Mouse (Mus musculus) left cerebral cortex, postnatal 25 days (tissue): ENCODE measurements around the gene B3gnt8. TPM values are rescaled to one million over a fixed set of nuclear protein-coding genes. Genes with fewer than 3 reads are reported as not detected.
A peak's percentile ranks its signal among the peaks of the same experiment; 100 is the strongest.
"Not testable (repeated sequence)": the region's sequence is repeated elsewhere in the genome, so short reads cannot be mapped to it uniquely, and the experiment has no call there.

Experiments used
- DNase-seq, 2 experiments: peaks; one replicate each; pipeline ENCODE4 v3.0.0; 2022; ENCODE audit warnings: low spot score in 2 of 2, mixed read lengths in 1 of 2
- intact Hi-C: fragments of 180-260 bp; cut with DNase I; formaldehyde crosslinking; loops from one replicate; pipeline ENCODE4 v1.15.1; 2025
- total RNA-seq, 2 experiments: library from RNA; stranded (reverse); gene quantifications; 2 replicates each; pipeline ENCODE4 v1.2.3; 2021

The B3gnt8 gene
- under 1 TPM; 0.34 to 0.82 TPM for total RNA-seq

DNA sequence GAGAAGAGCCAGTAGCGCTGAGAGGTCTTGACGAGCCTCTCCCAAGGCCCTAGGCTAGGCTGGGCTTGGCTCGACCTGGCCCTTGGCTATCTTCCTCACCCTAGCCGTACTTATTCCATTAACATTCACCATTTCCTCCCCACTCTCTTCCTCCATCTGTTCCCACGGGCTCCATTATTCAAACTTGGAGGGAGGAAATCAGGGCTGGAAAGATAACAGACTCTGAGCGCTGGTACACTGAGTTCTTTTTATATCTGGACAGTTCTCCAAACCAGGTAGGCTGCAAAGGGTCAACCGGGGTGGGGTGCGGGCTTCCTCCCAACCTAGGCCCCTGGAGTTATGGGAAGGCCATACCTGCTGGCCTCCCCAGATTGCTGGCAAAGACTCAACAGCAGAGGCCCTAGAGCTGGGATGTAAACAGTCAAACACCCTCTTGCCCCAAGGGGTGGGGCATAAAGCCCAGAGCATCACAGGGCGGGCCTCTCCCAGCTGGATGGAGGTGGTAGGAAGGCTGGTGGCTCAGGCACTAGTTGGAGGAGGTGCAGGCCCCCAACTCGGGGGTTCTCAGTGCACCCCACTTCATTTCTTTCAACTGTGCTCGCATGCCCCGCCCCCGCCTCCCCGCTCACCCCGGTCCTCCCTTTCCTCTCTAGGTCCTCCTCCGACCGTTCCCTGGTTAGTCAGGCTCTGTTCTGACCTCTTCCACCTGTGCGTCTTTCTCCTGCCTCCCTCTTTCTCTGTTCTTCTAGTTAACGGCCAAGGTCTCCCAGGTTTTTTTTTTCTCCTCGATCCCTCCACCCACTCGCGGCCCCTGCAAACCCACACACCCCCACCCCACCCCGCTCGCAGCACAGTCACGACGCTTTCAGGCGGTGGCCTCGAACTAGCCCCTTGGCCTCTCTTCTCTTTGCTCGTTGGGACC lies at the start of gene B3gnt8:
B3gnt8 (plus strand) TSS at position 146 of the 922 bp plus-strand sequence.
- intact Hi-C loops = no loop called here
- no peak for DNase-seq

DNA sequence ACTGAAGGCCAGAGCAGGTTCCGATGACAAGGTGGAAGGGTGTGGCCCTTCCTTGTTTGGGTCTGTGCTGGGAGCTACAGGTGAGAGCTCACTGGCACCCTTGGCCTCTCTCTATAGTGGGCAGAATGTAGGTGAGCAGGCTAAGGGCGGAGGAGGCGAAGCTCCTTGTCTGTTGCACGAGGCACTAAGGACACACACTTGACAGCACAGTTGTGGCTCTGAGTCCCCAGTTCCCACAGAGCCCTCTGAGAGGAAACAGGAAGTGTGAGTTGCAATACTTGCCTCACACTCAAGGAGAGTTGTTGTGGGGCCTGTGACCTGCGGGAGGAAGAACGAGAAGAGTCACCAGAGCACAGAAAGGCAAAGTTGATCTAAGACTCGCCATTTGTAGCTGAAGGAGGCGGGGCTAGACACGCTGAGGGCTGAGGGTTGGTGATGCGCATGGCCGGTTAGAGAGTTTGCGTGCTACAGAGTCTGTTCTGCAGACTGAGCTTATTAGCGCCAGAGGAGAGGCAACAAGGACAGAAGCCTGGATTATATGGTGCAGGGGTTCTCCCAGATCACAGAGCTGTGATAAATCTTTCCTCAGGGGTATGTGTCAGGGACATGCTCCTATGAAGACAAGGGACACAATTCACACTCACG lies 49.5 kb upstream of the B3gnt8 start:
- intact Hi-C loops = loop anchor here (5.0 kb wide), 1 partner anchor 740 kb away; no protein-coding TSS in a partner anchor

DNA sequence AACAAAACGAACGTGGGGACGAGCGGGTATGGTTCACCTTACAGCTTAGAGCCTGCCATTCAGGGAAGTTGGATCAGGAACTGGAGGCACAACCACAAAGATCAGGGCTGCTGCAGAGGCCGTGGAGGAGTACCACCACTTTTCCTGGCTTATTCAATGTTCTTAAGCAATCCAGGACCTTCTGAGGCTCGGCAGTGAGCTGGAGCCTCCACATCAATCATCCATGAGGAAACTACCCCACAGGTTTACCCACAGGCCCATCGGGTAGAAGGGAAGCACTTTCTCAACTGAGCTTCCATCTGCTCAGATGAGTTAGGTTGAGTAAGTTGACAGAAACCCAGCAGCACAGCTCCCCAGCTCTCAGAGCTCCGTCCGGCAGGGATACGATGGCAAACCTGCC lies 47.0 kb upstream of the B3gnt8 start:
- intact Hi-C loops = loop anchor here (5.0 kb wide), 1 partner anchor 742 kb away; no protein-coding TSS in a partner anchor
- DNase-seq = no peak

More for the DNA sequence above, 49.5 kb upstream of the B3gnt8 start:
- not testable (repeated sequence) for DNase-seq

DNA sequence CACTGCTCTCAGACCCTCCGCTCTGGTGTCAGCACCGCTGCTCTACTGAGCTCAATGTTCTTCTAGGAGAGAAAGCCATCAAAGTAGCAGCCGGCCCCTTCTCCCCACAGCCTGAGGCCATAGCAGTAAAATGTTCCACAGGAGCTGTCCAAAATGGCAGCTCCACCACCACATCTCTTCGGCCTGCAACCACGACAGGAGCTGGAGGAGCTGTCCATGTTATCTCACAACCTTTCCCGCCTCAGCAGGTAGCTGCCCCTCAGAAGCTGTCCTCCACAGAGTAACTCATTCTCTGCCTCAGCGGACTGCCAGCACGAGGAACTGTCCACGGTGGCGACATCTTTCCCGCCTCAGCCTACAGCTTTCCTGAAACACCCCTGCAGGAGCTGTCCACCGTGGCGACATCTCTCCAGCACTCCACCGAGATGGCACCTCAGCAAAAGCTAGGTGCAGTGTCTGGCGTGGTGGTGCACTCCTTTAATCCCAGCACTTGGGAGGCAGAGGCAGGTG lies 44.1 kb upstream of the B3gnt8 start:
- intact Hi-C loops = no loop called here
- no peak for DNase-seq

DNA sequence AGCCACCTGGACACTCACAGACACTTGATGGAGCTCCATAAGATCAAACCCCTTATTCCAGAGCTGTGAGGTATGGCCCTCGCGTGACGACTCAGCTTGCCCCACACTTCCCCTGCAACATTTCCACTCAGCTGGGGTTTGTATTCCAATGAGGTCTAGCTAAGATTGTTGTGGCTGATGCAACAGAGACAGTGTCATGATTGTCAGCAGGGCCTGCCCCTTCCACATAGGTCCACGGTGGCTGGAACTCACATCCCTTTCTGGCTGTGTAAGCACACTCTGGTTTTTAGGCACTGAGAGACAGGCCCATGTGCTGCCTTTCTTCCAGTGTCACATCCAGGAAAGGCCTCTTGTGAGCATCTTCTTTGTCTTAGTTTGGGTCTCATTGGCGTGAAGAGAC lies 41.8 kb upstream of the B3gnt8 start:
- DNase-seq = no peak
- intact Hi-C loops = no loop called here

DNA sequence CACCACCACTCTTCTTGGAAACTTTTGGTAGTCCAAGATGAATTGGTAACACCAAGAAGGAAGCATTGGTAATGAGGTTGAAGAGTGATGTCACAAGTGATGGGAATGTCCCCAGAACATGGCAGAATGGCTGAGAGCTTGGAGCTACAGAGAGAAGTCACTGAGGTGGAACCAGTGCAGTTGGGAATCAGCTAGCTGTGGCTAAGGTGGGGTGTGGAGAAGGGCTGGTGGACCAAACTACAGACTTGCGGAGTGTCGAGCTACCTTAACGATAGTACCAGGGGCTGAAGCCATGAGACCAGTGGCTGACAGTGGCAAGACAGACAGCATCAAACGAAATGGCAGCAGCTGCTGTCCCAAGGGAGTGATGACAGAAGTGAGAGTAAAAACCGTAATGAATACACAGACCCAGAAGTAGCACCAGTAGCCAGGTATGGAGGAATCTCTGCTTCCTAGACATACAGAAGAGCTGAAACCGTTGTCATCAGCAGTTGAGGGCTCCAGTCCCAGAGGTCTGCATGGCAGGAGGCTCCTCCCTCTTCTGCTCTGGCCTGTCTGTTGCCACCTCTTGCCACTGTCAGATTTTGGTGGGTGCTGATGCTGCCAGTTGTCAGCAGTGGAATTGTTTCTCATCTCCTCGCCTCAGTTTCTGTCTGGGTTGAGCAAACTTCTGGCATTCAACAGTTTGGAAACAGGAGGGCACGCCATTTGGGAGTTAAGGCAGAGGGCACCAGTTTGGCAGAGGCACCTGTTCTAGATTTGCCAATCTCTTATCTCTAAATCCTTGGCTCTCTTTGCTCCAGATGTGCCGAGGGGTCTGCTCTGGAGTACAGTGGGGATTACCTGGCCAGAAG lies 40.9 kb upstream of the B3gnt8 start:
- intact Hi-C loops = no loop called here
- DNase-seq = no peak

DNA sequence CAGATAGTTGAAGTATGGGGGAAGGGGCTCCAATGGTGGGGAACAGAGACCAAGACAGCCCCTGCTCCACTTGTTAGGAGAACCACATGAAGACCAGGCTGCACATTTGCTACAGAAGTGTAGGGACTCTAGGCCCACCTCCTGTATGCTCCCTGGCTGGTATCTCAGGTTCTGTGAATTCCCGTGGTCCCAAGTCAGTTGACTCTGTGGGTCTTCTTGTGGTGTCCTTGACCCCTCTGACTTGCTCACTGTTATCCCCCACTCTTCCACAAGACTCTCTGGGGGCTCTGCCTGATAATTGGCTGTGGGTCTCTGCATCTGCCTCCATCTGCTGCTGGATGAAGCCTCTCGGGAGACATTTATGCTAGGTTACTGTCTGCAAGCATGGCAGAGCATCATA lies 35.2 kb upstream of the B3gnt8 start:
- DNase-seq = no peak
- intact Hi-C loops = no loop called here

DNA sequence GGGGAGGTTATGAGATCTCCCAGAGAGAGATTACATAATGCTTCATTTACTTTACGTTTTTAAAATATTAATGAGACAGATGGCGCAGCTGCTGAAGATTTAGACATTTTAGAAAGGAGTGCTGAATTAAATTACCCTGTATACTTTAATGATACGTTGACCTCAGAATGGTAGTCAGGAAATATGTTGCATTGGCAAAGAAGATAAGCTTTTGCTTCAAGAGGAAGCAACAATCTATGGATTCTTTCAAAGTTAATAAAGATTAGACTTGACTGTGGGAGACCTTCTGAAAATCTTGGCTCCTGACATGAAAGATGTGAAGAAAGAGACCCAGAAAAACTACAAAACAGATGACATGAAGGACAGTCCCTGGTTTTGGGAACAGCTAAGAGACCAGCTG lies 32.6 kb upstream of the B3gnt8 start:
- no peak for DNase-seq
- intact Hi-C loops = no loop called here

DNA sequence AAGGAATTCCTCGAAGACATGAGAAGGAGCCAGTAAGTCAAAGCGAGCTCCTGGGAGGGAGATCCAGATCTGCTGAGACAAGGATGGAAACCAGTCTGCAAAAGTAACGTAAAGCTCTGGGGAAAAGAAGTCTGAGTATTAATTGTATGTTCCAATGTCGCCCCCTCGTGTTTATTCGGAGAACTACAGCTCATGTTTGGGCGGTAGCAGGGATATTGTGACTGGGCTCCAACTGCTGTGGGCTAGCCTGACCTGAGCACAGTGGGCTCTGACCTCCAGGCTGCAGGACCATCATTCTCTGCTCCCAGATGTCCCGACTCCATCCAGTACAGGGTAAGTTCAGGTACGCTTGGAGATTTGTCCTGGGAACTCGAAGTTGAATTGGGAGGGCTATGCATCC lies 26.8 kb upstream of the B3gnt8 start:
- DNase-seq = peak; percentile 80
- intact Hi-C loops = loop anchor here (1.0 to 5.0 kb wide), 2 partner anchors 112 to 175 kb away; no protein-coding TSS in a partner anchor

DNA sequence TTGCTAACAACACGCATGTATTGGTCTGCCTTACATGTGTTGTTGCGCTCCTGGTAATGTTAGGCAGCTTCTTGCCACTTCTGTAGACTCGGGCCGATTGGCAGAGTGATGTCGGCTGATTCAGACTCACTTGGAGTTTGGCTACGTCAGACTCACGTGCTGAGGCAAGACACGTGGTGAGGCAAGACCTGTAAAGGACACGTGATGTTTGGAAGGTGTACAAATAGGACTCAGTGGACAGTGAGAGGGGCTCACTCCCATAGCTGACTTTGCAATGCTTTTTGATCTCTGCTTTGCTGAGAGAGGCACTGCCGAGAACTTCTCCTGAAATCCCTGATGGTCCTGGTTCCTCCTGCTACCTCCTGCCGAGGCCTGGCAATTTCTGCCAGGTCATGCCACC lies 25.8 kb upstream of the B3gnt8 start:
- intact Hi-C loops = no loop called here
- no peak for DNase-seq

DNA sequence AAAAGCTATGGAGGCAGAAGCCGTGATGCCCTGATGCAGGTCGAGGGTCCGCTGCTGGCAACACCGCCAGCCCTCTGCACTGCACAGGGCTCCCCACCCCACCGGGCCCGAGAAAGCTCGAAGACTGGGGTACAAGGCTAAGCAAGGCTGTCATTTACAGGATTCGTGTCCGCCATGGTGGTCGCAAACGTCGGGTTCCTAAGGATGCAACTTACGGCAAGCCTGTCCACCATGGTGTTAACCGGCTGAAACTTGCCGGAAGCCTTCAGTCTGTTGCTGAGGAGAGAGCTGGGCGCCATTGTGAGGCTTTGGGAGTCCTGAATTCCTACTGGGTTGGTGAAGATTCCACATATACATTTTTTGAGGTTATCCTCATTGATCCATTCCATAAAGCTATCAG lies 25.1 kb upstream of the B3gnt8 start:
- DNase-seq = no peak
- intact Hi-C loops = no loop called here

DNA sequence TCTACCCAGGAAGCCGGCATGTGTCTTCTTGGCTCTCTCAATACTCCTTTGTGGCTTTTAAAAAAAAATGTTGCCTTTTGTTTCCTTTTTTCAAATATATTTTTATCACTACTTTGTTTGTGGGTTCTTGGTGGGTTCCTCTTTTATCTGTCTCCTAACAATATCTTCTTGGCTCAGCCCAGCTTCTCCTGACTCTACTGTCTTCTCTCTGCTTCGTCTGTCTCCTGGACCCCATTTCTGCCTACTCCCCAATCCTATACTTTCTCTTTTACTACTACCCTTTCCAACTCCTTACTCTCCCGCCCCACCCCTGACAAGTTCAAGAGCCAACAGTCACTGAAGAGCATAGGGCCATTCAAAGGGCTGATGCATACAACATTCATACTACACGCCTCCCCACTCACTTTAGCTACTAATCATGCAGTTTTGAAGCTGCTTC lies 19.8 kb upstream of the B3gnt8 start:
- intact Hi-C loops = no loop called here
- DNase-seq = no peak

DNA sequence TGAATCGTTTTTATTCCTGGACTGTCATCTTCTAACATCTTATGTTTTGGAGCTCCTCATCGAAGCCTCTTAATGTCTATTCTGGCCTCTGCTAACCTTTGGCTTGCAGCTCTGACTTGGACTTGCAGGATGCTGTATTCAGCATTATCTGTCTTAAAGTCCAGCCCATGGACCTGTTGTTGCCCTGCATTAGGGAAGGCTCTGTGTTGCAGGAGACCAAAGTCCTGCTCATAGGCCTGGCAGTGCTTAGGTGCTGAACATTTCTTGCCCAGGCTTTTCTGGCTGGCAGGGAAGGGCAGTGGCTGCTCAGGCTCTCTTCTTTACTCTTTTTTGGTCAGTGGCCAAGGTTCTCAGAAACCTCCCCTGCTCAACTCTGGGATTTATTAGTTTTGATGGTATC lies 19.3 kb upstream of the B3gnt8 start:
- no peak for DNase-seq

DNA sequence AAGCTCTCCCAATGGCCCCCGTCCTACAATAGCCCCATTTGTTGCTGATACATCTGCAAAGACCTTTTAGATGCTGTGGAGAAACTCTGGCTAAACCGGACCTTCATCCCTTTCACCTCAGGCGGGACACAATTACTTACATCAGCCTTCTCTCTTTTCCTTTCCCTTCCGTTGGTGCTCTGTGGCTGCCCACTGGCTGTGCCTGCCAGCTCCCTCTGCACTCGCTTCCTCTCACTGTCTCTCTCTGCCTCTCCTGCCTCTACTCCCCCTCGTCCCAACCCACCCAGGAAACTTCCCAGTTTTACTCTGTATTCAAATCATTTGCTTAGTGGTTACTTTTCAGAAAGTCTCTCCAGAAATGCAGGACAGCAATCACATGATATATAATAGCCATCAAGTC lies 16.4 kb upstream of the B3gnt8 start:
- DNase-seq = no peak
- intact Hi-C loops = no loop called here

More for the DNA sequence above, 19.3 kb upstream of the B3gnt8 start:
- intact Hi-C loops = no loop called here

DNA sequence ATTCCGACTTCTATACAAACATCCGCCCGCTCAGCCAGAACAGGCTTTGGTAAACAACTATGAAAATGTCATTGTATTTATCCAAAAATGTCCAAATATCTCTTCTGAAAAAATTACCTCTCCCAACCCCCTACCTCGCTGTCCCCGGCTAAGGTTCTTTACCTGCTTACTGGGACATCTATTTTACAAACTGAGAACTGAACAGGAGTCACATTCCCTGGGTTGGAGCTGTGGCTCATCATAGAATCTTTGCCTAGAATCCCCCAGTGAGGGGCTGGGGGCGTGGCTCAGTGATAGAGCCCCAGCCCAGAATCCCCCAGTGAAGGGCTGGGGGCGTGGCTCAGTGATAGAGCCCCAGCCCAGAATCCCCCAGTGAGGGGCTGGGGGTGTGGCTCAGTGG lies 15.0 kb upstream of the B3gnt8 start:
- no peak for DNase-seq
- intact Hi-C loops = no loop called here

DNA sequence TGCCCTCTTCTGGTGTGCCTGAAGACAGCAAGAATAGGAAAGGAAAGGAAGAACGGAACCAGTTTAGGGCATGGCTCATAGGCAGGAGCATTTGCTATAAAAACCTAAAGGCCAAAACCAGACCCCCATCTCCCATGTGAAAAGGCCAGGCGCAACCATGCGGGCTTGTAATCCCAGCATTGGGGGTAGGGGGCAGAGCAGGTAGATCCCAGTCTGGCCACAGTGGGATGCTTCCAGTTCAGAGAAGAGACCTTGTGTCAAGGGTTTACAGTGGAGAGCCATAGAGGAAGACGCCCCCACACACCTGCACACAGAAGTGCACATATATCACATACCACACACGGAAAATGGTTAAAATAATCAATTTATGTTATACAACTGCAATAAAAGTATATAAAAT lies 12.4 kb upstream of the B3gnt8 start:
- intact Hi-C loops = no loop called here
- no peak for DNase-seq

DNA sequence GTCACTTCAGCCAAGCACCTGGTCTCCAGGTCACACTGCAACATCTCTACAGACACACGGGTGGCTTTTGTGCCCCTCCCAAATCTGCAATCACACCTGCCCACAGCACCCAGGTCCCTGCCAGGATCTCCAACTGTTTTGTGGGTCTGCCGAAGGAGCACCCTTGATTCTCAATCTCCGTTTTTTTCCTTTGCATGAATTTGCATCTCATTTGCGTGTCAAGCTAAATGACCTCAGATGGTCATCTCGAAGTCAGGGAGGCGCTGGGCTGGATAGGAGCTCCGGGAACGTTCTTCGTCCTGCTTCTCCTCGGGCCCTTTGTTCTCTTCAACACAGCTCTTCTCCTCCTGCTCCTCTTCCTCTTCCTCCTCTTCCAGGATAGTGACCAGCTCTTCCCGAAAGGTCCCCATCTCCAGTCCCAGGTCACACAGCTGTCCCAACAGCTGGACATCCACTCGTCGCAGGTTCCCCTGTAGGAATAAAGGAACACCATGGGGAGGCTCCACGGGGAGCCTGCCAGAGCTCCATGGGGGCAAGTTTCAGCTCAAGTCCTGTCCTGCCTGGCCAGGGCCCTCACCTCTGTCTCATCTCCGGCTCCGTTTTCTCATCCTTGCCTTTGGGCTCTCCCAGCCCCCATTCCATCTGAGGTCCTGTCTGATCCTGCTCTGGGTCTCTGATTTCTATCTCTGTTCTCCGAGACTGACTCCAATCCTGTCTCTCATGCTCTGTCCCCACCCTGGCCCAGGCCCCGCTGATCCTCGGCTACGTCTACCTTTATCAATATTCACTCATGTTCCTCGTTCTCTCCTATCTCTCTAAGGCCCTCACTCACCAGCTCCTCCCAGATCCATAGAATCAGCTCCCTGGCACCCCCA lies 11.4 kb upstream of the B3gnt8 start:
- DNase-seq = no peak
- intact Hi-C loops = no loop called here

DNA sequence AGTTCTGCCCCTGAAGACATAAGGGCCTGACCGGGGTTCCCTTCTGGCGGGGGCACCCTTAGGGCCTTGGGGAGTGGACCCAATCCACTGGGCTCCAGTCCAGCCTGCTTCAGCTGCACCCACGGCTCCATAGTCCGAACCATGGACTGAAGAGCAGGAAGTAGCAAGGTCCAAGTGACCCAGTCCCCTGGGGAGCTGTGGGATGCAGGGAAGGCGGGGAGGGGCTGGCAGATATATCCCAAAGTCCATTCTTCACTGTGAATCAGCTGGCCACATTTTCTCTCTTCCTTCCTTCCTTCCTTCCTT lies 10.8 kb upstream of the B3gnt8 start, which contains the start of gene Erich4:
Erich4 (minus strand) TSS at position 187 of the 306 bp plus-strand sequence.
- DNase-seq = no peak
- intact Hi-C loops = no loop called here
